Mouse (Mus musculus): ENCODE data around the gene Dmxl2. TPM values are rescaled to one million over a fixed set of nuclear protein-coding genes. Genes with fewer than 3 reads are reported as not detected.
A peak's percentile ranks its signal among the peaks of the same experiment; 100 is the strongest.

The Dmxl2 gene
- polyA plus RNA-seq (2015; fragmentation: Nextera tagmentation; extraction: Ambion mirVana): 4.6 and 5.8 TPM in 2 replicates

DNA sequence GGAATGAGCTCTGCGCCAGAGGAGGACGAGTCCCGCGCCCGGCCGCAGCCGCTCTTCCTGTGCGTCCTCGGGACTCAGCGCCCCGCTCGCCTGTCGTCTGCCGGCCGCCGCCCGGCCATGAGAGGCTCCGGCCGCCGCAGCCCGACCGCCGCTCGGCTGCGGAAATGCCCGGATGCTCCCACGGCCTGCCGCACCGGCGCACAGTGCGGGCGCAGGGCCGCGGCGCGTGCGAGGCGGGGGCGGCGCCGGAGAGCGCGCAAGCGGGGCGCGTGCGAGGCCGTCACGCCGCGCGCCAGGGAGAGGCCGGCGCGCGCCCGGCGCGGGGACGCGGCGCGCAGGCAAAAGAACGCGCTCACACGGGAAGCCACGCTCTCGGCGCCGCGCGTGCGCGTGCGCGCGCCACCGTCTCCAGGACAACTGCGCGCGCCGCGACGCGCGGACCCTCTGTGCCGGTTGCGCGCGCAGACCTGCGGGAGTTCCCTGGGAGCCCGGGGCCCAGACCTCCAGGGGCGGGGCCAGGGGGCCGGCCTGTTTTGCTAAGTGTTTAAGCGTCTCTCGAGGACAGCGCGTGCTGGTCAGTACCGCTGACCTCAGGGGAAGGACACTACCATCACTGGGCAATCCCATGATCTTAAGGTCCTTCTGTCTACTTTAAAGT is at the start of gene Dmxl2:
Gene Dmxl2 (minus strand): TSS at position 174 of the 658 bp plus-strand sequence.
- H3K4me1 ChIP-seq: no peaks in the 10 kb centered on the region
- H3K36me3 ChIP-seq: no peaks in the 10 kb centered on the region
- peak within 1 kb of the TSS; percentile 91 for H3K4me2 ChIP-seq
- peak within 1 kb of the TSS; percentile 42; the same call in 1 of the 2 replicates for H3K9ac ChIP-seq
- WGBS: 1% methylated on average over 74 of the region's 99 CpGs
- peak within 1 kb of the TSS; percentile 70 for H3K4me3 ChIP-seq (replicated peaks)
- peak; percentile 91 for ATAC-seq (ENCODE audit: insufficient read depth, low FRiP score, low read depth)
- H3K27ac ChIP-seq: no peak within 1 kb of the TSS
- H3K9me3 ChIP-seq: no peaks in the 10 kb centered on the region
- H3K27me3 ChIP-seq (replicated peaks): peaks cover 6% of the 10 kb centered on the region; the same call in 1 of the 2 replicates

DNA sequence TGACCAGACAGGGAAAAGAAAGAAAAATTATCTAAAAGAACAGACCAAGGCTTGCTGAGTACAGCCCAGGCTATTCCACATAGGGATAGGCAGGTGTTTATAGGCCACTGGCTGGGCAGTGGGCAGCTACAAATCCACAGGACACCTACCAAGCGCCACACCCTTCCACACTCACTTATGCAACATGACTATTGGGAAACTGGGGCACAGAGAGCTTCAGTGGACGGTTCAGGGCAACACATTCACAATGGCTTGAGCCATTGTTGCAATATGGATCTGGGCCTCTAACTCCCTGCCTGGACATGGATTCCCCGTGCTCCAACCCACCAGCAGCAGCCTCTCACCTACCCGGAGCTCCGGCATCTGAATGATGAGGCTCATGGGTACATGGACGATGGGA is 48.0 kb upstream of the Dmxl2 start:
- Histone ChIP-seq H3K27me3 (replicated peaks) (no peaks in the 10 kb centered on the region), H3K4me2 (no peak overlapping the region), H3K27ac (no peak overlapping the region), H3K4me1 (no peaks in the 10 kb centered on the region), H3K36me3 (no peaks in the 10 kb centered on the region), H3K4me3 (replicated peaks) (no peak overlapping the region), H3K9ac (no peak overlapping the region), H3K9me3 (no peaks in the 10 kb centered on the region)
- 86% methylated on average over 6 of the region's 6 CpGs for WGBS
- ATAC-seq (ENCODE audit: insufficient read depth, low FRiP score, low read depth): no peak

DNA sequence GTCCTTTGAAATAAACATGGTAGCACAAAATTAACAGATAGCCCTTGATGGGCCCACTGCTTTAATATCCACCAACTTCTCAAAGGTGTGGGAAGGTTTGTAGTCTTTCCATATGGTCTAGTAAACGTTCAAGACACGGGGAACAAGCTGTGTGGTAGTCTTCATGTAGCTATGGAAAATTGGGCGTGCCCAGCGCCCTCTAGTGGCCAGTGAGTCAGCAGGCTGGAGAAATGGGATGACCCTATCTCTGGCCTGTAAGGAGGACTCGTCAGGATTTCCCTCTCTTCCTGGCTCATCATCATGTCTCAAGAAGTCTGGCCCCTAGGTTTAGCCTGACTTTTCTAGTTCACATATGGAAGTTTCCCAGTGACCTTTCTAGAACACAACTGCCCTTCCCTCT is 46.1 kb upstream of the Dmxl2 start:
- Histone ChIP-seq H3K36me3 (no peaks in the 10 kb centered on the region), H3K27ac (no peak overlapping the region), H3K9ac (no peak overlapping the region), H3K4me3 (replicated peaks) (no peak overlapping the region), H3K4me2 (no peak overlapping the region), H3K4me1 (no peaks in the 10 kb centered on the region), H3K9me3 (no peaks in the 10 kb centered on the region), H3K27me3 (replicated peaks) (no peaks in the 10 kb centered on the region)
- no peak for ATAC-seq (ENCODE audit: insufficient read depth, low FRiP score, low read depth)
- WGBS: 20% methylated on average over 5 of the region's 5 CpGs

DNA sequence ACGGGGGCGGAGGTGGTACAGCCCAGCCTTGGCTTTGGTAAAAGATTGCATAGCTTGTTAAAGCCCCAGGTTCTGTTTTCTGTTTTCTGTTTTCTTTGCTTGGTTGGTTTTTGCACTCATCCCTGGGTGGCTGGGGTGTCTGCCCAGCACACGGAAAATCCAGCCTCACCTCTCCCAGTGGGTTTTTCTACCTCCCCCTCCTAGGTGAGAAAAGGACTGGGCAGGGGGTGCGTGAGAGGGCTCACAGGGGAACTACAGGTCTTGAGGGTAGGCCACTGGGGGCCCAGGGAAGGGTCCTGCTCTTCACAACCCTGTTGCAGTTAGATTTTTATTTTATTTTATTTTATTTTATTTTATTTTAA is 43.5 kb upstream of the Dmxl2 start:
- H3K4me1 ChIP-seq: no peaks in the 10 kb centered on the region
- no peak overlapping the region for H3K4me3 ChIP-seq (replicated peaks)
- no peaks in the 10 kb centered on the region for H3K9me3 ChIP-seq
- H3K4me2 ChIP-seq: no peak overlapping the region
- no peaks in the 10 kb centered on the region for H3K36me3 ChIP-seq
- no peaks in the 10 kb centered on the region for H3K27me3 ChIP-seq (replicated peaks)
- H3K9ac ChIP-seq: no peak overlapping the region
- no peak for ATAC-seq (ENCODE audit: insufficient read depth, low FRiP score, low read depth)
- H3K27ac ChIP-seq: no peak overlapping the region
- WGBS: 87% methylated on average over 4 of the region's 4 CpGs

DNA sequence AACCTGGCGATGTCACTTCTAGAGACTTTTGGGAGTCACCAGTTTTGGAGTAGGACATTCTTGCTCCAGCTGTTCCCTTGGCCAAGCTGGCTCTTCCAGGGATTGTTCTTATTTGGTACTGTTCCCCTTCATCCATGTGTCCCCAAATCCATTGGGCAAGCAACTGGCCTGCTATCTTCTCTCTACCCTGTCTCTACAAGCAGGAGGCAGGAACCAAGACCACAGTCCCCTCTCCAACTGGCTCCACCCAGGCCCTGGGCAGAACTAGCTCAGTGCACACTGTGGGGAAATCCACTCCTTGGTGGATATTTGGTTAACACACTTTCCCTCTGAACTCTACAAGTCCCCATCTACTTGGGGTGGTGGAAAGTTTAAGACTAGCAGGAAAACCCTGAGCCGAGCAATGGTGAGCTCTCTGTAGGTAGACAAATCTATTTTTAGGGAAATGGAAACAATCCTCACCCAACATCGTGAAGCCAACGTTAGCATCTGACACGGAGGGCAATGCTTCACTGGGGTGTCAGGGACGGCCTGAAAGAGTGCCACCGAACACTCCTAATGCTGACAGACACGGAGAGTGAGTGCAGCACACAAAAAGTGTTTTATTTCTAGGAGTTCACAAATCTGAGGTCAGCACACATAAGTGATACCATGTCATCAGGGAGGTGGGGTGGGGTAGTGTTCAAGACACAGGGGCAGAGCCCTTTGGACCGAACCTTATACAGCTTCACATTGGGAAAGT is 43.0 kb upstream of the Dmxl2 start:
- Histone ChIP-seq H3K9ac (no peak overlapping the region), H3K9me3 (no peaks in the 10 kb centered on the region), H3K4me1 (no peaks in the 10 kb centered on the region), H3K4me2 (no peak overlapping the region), H3K27me3 (replicated peaks) (no peaks in the 10 kb centered on the region), H3K36me3 (no peaks in the 10 kb centered on the region), H3K4me3 (replicated peaks) (no peak overlapping the region), H3K27ac (no peak overlapping the region)
- WGBS: 83% methylated on average over 9 of the region's 9 CpGs
- ATAC-seq (ENCODE audit: insufficient read depth, low FRiP score, low read depth): no peak

DNA sequence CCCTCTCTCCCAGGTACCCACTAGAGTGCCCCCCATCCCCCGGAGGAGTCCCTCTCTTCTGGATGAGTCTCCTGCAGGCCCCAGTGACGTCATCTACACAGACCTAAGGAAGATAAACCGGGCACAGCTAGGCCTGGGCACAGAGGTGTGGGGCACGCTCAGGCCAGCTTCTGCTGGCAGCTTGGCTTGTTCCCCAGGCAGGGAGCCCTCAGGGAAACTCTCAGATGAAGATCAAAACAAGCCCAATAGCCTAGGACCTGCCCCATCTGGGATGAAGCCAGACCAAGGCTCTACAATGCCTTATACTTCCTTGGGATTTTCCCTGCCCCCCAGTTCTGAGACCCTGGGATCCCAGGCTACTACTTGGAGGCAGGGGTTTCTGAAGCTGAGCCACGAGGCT is 39.4 kb upstream of the Dmxl2 start:
- no peak for ATAC-seq (ENCODE audit: insufficient read depth, low FRiP score, low read depth)
- WGBS: 72% methylated on average over 5 of the region's 5 CpGs
- Histone ChIP-seq H3K27ac (no peak overlapping the region), H3K4me2 (no peak overlapping the region), H3K36me3 (no peaks in the 10 kb centered on the region), H3K4me1 (no peaks in the 10 kb centered on the region), H3K4me3 (replicated peaks) (no peak overlapping the region), H3K9me3 (no peaks in the 10 kb centered on the region), H3K27me3 (replicated peaks) (no peaks in the 10 kb centered on the region), H3K9ac (no peak overlapping the region)

DNA sequence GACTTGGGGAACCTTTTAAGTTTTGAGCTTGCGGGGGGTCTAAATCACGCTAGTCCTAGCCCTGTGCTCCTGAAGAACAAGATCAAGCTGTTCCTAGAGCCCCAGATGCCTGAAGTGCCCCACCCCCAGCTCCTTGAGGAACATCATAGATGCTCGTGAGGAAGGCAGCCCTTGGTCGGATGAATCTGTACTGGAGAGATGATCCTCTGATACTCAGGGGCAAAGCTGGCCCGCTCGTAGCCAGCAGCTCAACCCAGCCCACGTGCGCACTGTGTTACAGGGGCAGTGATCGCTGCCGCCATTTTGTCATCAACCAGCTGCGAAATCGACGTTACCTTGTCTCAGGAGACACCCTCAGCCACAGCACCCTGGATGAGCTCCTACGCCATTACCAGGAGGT is 37.3 kb upstream of the Dmxl2 start, which contains the start of gene Sh2d7:
Gene Sh2d7 (plus strand): TSS at position 301 of the 400 bp plus-strand sequence.
- WGBS: 88% methylated on average over 14 of the region's 14 CpGs
- no peak within 1 kb of the TSS for H3K9ac ChIP-seq
- no peak within 1 kb of the TSS for H3K27ac ChIP-seq
- no peaks in the 10 kb centered on the region for H3K9me3 ChIP-seq
- no peaks in the 10 kb centered on the region for H3K36me3 ChIP-seq
- no peaks in the 10 kb centered on the region for H3K27me3 ChIP-seq (replicated peaks)
- H3K4me1 ChIP-seq: no peaks in the 10 kb centered on the region
- no peak for ATAC-seq (ENCODE audit: insufficient read depth, low FRiP score, low read depth)
- H3K4me3 ChIP-seq (replicated peaks): no peak within 1 kb of the TSS
- H3K4me2 ChIP-seq: no peak within 1 kb of the TSS

DNA sequence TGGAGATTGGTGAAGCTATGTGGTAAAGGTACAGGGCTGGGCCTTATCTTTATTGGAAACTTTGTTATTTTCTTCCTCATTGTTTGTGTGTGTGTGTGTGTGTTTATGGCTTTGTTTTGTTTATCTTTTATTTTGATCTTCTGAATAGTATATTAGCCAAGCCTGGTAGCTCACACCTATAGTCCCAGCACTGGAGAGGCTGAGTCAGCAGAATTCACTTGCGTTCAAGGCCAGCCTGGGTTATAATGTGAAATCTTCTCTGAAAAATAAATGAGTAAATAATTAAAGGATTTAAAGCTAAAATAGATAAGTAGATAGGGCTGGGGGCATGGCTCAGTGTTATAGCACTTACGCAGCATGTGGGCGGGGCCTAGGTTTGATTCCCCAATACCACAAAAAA is 36.8 kb upstream of the Dmxl2 start:
- ATAC-seq (ENCODE audit: insufficient read depth, low FRiP score, low read depth): no peak
- WGBS: 89% methylated on average over 3 of the region's 3 CpGs
- H3K9me3 ChIP-seq: no peaks in the 10 kb centered on the region
- no peak overlapping the region for H3K9ac ChIP-seq
- no peak overlapping the region for H3K4me3 ChIP-seq (replicated peaks)
- H3K27me3 ChIP-seq (replicated peaks): no peaks in the 10 kb centered on the region
- H3K4me1 ChIP-seq: no peaks in the 10 kb centered on the region
- no peaks in the 10 kb centered on the region for H3K36me3 ChIP-seq
- no peak overlapping the region for H3K4me2 ChIP-seq
- H3K27ac ChIP-seq: no peak overlapping the region

DNA sequence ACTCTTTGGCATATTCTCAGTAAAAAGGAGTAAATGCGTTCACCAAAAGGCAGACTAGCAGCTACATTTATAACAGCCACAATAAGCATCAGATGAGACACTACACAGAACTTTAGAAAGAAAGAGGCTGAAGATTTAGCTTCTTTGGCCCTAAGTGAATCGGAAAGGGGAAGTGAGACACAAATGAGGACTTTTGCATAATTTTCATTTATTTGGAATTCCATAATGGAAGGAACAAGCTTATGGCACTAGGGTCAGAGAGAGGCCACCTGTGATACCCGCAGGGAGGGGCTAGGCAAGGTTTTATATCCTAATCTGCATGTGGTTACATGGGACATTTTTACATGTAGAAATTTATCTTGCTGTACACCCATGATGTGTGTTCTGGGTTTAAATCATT is 36.1 kb upstream of the Dmxl2 start:
- no peak overlapping the region for H3K27ac ChIP-seq
- H3K27me3 ChIP-seq (replicated peaks): no peaks in the 10 kb centered on the region
- no peaks in the 10 kb centered on the region for H3K9me3 ChIP-seq
- H3K4me2 ChIP-seq: no peak overlapping the region
- no peaks in the 10 kb centered on the region for H3K4me1 ChIP-seq
- ATAC-seq (ENCODE audit: insufficient read depth, low FRiP score, low read depth): no peak
- H3K9ac ChIP-seq: no peak overlapping the region
- no peak overlapping the region for H3K4me3 ChIP-seq (replicated peaks)
- no peaks in the 10 kb centered on the region for H3K36me3 ChIP-seq
- WGBS: 74% methylated on average over 3 of the region's 3 CpGs

DNA sequence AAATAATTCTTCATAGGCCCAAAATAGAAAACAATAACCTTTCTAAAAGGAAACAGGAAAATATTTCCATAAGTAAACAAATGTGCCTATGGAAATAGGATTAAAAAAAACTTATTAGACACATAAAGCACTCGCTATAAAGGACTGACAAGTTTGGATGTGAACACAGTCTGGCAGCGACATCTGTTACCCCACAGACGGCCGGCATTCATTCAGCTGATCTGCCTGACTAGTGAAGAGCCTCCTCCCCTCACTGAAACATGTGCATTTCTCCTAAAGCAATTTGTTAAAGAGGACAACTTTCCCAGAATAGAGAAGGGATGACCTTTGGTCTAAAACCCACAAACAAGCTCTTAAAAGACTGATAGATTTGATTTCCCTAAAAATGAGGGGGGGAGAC is 35.6 kb upstream of the Dmxl2 start:
- H3K27me3 ChIP-seq (replicated peaks): no peaks in the 10 kb centered on the region
- ATAC-seq (ENCODE audit: insufficient read depth, low FRiP score, low read depth): no peak
- no peak overlapping the region for H3K9ac ChIP-seq
- no peak overlapping the region for H3K4me2 ChIP-seq
- H3K4me1 ChIP-seq: no peaks in the 10 kb centered on the region
- no peak overlapping the region for H3K4me3 ChIP-seq (replicated peaks)
- H3K36me3 ChIP-seq: no peaks in the 10 kb centered on the region
- 35% methylated on average over 4 of the region's 4 CpGs for WGBS
- H3K27ac ChIP-seq: no peak overlapping the region
- no peaks in the 10 kb centered on the region for H3K9me3 ChIP-seq

DNA sequence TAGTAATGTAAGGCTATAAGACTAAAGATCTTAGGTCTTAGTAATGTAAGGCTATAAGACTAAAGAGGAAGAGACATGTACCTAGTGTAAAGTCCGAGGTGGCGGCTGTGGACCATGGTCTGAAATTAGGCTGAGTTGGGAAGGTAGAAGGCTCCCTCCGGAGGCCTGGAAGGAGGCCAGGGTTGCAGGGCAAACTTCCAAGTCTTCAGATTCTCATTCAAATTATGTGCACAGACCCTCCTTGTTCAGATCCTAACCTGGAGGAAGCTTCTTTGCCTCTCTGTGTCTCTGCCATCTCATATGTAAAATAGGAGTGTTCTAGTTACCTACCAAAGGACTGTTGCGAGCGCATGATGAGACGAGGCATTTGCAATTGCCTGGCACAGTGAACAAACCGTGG is 34.8 kb upstream of the Dmxl2 start:
- no peak for ATAC-seq (ENCODE audit: insufficient read depth, low FRiP score, low read depth)
- H3K9ac ChIP-seq: no peak overlapping the region
- no peak overlapping the region for H3K4me3 ChIP-seq (replicated peaks)
- no peaks in the 10 kb centered on the region for H3K9me3 ChIP-seq
- no peaks in the 10 kb centered on the region for H3K27me3 ChIP-seq (replicated peaks)
- WGBS: 79% methylated on average over 7 of the region's 7 CpGs
- H3K4me1 ChIP-seq: no peaks in the 10 kb centered on the region
- H3K36me3 ChIP-seq: no peaks in the 10 kb centered on the region
- no peak overlapping the region for H3K27ac ChIP-seq
- H3K4me2 ChIP-seq: no peak overlapping the region

DNA sequence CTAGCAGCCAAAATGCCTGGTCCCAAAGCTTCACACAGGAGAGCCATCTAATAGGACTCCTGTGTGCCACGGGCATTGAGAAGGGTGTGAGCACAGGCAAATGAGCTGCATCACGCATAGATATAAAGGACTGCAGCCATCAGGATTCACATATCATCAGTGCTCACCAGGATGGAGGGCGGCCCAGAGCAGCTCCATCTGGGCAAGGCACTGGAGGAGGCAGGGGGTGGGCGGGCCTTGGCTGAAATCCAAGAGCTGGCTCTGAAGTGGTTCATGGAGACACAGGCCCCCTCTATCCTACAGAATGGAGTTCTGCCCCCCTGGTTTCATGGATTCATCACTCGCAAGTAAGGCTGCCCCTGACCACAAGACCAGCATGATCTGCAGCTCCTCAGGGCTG is 32.5 kb upstream of the Dmxl2 start:
- no peak overlapping the region for H3K4me3 ChIP-seq (replicated peaks)
- WGBS: 56% methylated on average over 5 of the region's 5 CpGs
- no peaks in the 10 kb centered on the region for H3K36me3 ChIP-seq
- H3K9ac ChIP-seq: no peak overlapping the region
- H3K4me1 ChIP-seq: no peaks in the 10 kb centered on the region
- H3K9me3 ChIP-seq: no peaks in the 10 kb centered on the region
- H3K4me2 ChIP-seq: no peak overlapping the region
- no peak overlapping the region for H3K27ac ChIP-seq
- no peaks in the 10 kb centered on the region for H3K27me3 ChIP-seq (replicated peaks)
- ATAC-seq (ENCODE audit: insufficient read depth, low FRiP score, low read depth): no peak

Measured in stomach, embryonic 15.5 days (tissue).